Mouse (Mus musculus) c-Kit-positive CD71-positive TER-119-positive erythroid progenitor cells, embryonic 14.5 days (primary cell): Measurements from ENCODE around the gene Gm47996.
"Not testable (repeated sequence)": the region's sequence is repeated elsewhere in the genome, so short reads cannot be mapped to it uniquely, and the experiment has no call there.

Source experiments
- DNase-seq: peaks from one replicate; pipeline ENCODE4 v3.0.0-alpha.2; 2013; ENCODE audit warnings: low spot score

The Gm47996 gene

DNA sequence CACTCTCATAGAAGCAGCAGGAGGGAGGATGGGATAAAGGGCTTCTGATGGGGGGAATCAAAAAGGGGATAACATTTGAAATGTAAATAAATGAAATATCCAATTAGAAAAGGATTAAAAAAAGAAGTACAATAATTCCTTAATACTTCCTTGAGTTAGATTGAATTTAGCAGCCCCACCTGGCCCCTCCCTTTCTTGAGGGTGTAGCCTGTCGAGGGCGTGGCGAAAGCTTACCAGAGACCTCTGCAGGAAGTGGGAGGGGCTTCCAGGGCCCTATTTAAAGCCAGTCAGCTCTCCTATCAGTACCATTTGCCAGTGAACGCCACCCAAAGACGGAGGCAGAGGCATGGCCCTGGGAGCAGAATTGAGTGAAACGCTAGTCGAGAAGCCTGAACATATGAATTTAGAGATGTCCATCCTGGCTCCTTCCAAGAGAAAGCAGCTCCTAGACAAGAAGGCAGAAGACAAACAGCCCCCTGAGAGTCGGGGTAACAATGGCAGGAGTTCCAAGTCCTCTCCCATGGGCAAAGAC lies at the start of gene Gm47996:
Gm47996 (plus strand) TSS at position 308 of the 532 bp plus-strand sequence.
- DNase-seq = not testable (repeated sequence)

DNA sequence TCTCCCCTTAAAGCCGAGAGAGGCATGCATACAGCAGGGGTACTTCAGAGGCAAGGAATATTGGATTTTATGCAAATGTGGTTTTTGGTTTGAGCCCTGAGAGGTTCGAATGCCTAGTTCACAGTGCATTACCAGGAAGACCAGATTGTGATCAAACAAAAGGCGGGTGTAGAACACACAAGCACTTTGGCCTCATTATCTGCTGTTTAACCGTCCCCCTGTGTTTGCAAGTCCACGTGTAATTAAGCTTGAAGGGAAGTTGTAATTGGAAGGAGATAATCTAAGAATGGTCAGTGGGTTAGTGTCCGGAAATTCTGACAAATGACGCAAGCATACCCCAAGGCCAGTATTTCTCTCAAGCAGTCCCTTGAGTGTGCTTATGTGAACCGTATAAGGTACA lies 43.9 kb upstream of the Gm47996 start:
- DNase-seq = no peak

DNA sequence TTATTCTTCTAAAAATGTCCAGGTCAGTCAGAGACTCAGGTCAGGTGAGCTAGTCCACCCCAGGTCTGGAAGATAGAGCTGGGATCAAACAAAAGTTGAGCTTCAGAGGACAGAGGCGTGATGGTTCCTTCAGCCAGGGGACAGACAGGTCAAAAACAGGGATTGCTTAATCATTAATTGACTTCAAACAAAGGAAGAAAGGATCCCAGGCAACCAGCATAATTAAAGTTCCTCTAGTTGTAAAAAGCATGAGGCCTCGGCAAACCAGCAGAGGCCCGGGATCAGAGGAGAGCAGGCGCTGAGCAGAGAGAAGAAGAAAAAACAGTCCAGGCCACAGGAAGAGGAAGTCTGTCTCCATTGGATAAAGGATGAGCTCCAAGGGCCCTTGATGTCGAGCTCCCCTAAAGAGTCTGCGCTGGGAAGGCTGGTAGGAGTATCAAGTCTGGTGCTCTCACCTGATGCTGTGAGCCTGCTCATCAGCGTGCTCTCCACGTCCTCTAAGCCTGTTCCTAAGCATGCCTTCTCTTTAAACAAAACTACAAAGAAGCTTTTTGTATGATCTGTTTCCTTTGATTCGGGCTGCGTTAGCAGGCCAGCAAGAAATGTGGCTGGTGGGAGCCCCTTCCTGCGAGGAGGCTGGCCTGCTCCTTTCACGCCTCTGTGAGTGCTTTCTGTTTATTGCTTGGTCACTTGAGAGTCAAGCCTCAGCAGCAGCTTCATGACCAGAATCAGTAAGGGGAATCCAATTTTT lies 42.5 kb upstream of the Gm47996 start:
- no peak for DNase-seq

DNA sequence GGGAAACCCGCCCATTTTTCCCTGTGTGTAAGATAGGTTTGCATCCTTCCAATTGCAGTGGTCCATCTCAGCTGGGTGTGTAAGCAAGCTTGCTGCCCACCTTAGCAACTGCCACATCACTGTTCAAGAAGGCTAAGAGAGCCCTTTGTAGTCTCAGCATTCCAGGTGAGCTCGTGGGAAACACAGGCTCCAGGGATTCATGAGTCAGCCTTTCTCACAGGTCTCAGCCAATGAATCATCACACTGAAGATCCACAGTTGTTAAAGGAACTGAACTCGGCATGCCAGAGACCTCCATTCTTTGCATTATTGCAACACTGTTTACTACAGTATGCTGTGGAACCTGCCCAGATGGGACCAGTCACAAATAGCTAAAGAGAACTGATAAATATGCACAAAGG lies 41.3 kb upstream of the Gm47996 start:
- no peak for DNase-seq

DNA sequence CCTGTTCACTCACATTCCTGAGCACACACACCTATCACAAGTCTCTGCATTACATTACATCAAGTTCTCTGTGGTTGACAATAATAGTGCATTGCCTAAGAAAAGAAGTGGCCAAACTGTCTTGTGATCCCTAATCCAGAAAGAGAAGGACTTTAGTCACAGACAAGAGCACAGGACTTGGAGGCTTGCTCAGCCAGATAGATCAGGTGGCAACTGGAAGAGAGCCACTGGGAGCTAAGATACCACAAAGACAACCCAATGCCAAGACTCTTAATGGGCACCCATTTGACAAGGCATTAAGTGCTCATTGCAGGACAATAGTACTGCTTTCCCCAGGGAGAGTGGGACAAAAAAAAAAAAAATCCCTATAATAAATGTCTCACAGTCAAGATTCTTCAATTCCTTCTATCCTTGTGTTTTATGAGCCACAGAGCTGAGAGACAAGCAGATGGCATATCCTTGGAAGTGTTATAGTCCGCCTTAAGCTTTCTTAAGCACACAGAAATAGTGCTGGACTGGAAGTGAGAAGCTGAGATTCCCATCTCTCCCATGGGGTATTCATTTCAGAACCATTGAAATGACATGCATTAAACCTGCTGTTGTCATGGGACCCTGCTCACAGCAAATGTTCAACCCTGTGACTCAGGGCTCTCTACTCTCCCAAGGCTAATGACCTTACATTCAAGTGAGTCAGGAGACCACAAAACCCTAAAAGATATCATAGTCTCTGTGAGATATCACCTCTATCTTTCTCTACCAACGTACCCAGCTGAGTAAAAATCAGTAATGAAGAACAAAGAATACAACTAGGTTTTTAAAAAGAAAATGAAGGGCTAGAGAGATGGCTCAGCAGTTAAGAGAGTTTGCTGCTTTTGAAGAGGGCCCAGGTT lies 38.1 kb upstream of the Gm47996 start:
- DNase-seq = no peak

DNA sequence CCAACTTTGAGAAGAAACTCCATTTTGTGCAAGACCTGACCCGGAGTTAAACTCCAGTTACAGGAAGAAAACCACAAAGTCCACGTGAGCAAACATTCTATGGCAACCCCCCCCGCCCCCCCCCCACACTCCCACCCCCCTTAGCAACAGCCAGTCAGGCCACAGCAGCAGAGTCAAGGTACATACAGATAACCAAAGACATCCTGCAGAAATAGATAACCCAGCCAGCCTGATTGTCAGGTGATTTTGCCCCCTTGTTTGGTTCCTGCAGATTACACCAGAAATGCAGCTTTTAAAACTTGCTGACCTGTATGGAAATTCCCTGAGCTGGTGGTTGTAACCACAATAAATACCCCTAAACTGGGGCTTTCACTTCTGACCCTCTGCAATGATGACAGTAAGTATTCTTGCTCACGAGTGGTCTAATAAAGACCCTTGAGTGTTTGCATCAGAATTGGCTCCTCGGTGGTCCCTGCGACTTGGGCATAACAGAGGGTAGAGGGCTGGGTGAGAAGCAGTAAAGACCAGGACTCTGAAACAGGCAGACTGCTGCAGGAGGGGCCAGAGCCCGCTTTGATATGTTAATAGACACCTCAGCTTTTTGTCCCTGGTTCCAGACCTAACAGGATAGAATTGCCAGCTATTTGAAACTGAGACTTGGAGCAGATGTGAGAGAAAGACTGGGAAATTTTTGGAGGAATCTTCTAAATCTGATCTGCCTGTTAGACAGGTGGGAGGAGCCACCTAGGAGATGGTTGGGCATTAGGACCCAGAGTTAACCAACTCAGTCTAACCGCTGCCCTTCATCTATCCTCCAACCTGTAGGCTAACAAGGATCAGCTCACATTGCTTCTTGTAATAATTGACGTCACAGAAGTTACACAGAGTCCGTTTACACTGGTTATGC lies 32.6 kb upstream of the Gm47996 start:
- DNase-seq = peak; percentile 58

DNA sequence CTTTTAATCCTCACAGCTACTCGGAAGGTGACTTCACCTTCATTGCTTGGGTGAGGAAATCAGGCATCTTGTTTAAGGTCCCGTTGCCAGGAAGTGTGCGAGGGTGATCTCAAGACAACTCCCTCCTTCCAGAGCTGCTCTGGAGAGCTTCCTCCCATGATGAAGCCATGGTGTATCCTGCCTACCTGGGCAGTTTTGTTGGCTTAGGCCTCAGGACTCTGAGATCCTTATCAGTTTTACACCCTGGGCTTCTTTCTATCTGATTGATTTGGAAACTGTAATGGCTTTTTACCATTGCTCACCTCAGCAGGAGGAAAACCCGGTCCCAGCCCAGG lies 32.0 kb upstream of the Gm47996 start:
- DNase-seq = peak; percentile 69

DNA sequence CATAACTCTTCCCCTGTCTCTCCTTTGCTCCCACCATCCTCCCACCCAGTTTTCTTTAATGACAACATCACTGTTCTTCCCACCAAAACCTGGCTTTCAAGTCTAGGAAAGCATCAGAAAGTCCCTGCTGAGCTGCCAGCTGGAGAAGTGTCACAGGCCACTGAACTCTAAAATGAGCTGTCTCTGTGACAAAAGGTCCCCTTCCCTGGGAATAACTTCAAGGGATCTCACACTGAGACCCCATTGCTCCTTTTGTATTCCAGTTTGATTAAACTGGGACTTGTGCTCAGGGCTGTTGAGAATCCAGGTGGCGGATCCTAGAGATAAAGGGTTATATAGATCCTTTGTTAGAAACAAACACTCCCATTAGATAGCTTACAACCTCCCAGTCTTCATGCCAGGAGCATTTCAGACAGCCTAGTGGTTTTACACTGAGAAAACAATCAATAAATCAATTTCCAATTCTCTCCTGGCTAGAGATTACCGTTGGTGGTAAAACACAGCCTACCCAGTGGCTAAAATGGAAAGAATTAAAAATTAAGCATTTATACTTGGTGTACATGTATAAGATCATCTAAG lies 31.3 kb upstream of the Gm47996 start:
- no peak for DNase-seq

DNA sequence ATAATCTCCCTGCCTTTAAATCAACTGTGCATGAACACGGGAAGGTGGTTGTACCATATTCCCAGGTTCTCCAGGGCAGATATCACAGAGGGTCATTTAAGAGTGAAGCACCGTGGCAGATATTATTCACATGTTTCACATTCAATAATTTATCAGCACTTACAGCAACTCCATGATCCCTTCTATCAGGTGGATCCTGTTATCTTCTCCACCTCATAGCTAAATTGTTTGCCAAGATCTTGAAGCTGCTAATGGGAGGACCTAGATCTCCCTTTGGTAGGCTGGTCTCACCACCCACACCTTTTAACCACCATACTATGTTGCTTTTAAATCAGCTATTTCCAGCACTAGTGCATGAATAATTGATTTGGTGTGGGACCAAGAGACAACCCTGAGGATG lies 29.8 kb upstream of the Gm47996 start:
- DNase-seq = no peak

DNA sequence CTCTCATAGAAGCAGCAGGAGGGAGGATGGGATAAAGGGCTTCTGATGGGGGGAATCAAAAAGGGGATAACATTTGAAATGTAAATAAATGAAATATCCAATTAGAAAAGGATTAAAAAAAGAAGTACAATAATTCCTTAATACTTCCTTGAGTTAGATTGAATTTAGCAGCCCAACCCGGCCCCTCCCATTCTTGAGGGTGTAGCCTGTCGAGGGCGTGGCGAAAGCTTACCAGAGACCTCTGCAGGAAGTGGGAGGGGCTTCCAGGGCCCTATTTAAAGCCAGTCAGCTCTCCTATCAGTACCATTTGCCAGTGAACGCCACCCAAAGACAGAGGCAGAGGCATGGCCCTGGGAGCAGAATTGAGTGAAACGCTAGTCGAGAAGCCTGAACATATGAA lies 27.7 kb upstream of the Gm47996 start, which contains the start of gene Gm47985:
Gm47985 (plus strand) TSS at position 272 of the 400 bp plus-strand sequence.
- DNase-seq = not testable (repeated sequence)

DNA sequence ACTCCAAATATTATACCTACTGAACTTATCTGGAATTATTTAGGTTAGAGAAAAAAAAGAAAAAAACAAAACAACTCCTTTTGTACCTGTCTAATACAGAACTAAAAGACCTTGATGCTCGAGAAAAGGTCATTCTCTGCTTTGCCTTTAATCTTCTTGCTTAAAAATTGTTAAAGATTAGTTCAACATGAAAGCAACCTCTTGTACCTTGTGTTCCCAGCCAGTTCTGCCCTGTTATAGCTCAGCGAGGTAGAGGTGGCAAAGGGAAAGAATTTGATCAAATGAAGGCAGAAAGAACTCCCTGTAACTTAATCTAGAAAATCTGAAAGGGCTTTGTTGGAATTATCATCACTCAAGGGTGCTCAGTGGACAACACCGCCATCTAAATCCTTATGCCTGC lies 23.7 kb upstream of the Gm47996 start:
- not testable (repeated sequence) for DNase-seq

DNA sequence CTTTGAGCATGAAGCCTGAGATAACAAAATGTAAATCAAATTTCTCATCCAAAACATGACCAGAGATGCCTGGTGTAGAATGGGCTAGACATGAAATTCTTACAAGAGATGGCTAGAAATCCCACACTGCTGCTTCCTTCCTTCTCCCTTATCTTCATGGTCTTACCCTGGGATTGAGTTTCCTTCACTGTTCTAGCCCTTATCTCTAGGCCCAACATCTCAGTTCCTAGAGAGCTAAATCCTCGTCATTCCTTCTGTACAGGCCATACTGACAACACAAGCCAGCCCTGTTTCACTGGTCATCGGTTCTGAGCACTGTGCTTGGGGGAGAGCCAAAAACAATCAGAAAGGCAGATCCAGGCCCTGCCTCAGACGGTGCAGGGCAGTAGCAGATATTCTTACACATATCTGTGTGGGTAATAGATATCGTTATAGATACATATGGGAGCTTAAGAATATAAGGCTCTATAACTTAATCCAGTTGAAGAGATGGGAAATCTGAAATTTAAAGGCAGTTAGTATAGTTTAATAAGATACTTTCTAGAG lies 23.0 kb upstream of the Gm47996 start:
- not testable (repeated sequence) for DNase-seq

DNA sequence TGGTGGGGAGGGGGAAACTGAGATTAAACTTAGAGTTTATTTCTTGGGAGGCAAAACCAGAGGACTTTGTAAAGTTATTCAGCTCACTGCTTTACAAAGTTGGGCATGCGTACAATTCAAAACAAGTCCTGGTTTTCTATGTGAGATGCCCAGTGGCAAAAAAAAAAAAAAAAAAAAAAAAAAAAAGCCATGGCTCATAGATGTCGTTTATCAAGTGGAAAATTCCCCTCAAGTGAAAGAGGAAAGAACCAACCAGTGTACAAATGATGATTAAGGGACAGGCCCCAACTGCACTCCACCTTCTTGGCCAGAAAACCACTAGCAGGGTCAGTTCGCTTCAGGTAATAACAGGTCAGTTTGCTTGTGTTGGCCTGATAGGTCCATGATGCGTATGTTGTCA lies 21.5 kb upstream of the Gm47996 start:
- DNase-seq = no peak

DNA sequence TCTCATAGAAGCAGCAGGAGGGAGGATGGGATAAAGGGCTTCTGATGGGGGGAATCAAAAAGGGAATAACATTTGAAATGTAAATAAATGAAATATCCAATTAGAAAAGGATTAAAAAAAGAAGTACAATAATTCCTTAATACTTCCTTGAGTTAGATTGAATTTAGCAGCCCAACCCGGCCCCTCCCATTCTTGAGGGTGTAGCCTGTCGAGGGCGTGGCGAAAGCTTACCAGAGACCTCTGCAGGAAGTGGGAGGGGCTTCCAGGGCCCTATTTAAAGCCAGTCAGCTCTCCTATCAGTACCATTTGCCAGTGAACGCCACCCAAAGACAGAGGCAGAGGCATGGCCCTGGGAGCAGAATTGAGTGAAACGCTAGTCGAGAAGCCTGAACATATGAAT lies 17.9 kb upstream of the Gm47996 start, which contains the start of gene Gm8947:
Gm8947 (plus strand) TSS at position 302 of the 400 bp plus-strand sequence.
- DNase-seq = not testable (repeated sequence)

DNA sequence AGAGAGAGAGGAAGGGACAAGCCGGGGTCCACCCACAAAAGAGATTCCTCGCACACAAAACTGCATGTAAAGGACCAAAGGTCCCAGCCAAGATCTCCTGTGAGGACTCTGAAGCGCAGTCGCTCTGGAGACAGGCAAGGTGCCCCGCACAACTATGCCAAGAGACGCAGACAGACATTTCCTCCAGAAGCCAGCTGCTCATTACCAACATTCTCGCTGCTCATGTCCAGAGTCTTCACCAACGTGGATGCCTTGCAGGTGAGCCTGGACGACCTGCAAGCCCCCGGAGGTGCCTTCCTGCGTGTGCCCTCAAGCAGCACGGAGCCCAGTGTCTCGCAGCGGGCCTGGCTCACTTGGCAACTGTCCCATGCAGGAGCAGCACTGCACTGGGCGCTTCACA lies 17.2 kb upstream of the Gm47996 start:
- not testable (repeated sequence) for DNase-seq

DNA sequence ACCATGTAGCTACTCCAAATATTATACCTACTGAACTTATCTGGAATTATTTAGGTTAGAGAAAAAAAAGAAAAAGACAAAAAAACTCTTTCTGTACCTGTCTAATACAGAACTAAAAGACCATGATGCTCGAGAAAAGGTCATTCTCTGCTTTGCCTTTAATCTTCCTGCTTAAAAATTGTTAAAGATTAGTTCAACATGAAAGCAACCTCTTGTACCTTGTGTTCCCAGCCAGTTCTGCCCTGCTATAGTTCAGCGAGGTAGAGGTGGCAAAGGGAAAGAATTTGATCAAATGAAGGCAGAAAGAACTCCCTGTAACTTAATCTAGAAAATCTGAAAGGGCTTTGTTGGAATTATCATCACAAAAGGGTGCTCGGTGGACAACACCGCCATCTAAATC lies 13.9 kb upstream of the Gm47996 start:
- not testable (repeated sequence) for DNase-seq

DNA sequence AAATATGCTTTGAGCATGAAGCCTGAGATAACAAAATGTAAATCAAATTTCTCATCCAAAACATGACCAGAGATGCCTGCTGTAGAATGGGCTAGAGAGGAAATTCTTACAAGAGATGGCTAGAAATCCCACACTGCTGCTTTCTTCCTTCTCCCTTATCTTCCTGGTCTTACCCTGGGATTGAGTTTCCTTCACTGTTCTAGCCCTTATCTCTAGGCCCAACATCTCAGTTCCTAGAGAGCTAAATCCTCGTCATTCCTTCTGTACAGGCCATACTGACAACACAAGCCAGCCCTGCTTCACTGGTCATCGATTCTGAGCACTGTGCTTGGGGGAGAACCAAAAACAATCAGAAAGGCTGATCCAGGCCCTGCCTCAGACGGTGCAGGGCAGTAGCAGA lies 13.2 kb upstream of the Gm47996 start:
- not testable (repeated sequence) for DNase-seq

DNA sequence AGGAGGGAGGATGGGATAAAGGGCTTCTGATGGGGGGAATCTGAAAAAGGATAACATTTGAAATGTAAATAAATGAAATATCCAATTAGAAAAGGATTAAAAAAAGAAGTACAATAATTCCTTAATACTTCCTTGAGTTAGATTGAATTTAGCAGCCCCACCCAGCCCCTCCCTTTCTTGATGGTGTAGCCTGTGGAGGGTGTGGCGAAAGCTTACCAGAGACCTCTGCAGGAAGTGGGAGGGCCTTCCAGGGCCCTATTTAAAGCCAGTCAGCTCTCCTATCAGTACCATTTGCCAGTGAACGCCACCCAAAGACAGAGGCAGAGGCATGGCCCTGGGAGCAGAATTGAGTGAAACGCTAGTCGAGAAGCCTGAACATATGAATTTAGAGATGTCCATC lies 11.8 kb upstream of the Gm47996 start, which contains the start of gene Gm47995:
Gm47995 (plus strand) TSS at position 329 of the 400 bp plus-strand sequence.
- peak; percentile 72 for DNase-seq

DNA sequence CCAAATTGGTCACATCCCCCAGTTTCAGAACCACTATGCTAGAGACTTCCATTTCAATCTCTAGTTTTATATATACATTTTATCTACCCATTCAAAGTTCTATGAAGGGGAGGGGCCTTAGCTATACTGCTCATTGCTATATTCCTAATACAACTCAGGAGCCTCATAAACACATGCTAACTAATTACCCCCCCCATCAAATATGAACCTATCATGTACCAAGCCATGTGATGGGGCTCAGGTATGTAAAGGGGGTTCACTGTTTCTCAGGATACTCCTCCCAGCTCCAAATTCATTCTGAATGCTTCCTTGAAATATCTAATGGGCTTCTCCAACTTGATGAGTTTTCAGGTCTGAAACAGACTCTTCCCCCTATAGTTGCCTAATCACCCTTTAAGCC lies 9.3 kb upstream of the Gm47996 start:
- DNase-seq = not testable (repeated sequence)

DNA sequence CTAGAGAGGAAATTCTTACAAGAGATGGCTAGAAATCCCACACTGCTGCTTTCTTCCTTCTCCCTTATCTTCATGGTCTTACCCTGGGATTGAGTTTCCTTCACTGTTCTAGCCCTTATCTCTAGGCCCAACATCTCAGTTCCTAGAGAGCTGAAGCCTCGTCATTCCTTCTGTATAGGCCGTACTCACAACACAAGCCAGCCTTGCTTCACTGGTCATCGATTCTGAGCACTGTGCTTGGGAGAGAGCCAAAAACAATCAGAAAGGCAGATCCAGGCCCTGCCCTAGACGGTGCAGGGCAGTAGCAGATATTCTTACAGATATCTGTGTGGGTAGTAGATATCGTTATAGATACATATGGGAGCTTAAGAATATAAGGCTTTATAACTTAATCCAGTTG lies 7.2 kb upstream of the Gm47996 start:
- not testable (repeated sequence) for DNase-seq

DNA sequence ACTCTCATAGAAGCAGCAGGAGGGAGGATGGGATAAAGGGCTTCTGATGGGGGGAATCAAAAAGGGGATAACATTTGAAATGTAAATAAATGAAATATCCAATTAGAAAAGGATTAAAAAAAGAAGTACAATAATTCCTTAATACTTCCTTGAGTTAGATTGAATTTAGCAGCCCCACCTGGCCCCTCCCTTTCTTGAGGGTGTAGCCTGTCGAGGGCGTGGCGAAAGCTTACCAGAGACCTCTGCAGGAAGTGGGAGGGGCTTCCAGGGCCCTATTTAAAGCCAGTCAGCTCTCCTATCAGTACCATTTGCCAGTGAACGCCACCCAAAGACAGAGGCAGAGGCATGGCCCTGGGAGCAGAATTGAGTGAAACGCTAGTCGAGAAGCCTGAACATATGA lies 6.1 kb upstream of the Gm47996 start, which contains the start of gene 3110040M04Rik:
3110040M04Rik (plus strand) TSS at position 304 of the 400 bp plus-strand sequence.
- not testable (repeated sequence) for DNase-seq
